ENCODE assay signal across 8 mouse cellular contexts in genomic region chr10:7680731-7681301, GRCm38 (mm10). TPM values are rescaled to one million over a fixed set of nuclear protein-coding genes. Genes with fewer than 3 reads are reported as not detected.
DNase-seq lines count a peak whose midpoint lies in the region; ATAC-seq and TF ChIP-seq lines count a peak whose summit lies in the region.

Gene Pcmt1 (minus strand): TSS chr10:7681136.
Gene Lats1 (plus strand): TSS chr10:7681214.

- peak; percentile 94 for DNase-seq in gastrocnemius, adult 2 months
- peak; percentile 90 to 93 for DNase-seq in left cerebral cortex, adult 18-20 months (ENCODE audit: low spot score in 2 of 2)
- DNase-seq in lung, postnatal 4 days: peak; percentile 91
- DNase-seq in retina, postnatal 1 day: peak; percentile 92
- DNase-seq in thymus, postnatal 4 days: peak; percentile 94

- H3K9me3 ChIP-seq in hindbrain, embryonic 16.5 days (ENCODE audit: control insufficient read depth, low read length): no peaks in the 10 kb centered on the region

- WGBS in hindbrain, embryonic 16.5 days: under 1% methylated on average over 49 of the region's 65 CpGs

- peak within 1 kb of the TSS; percentile 92 for H3K4me2 ChIP-seq in hindbrain, embryonic 16.5 days (ENCODE audit: low read length)

- TF ChIP-seq CTCF in gastrocnemius, adult 2 months (IDR thresholded peaks at IDR 0.05): no peak

- intact Hi-C loops in gastrocnemius, adult 2 months (cut with DNase I): loop anchor here (2.0 to 5.0 kb wide), 2 partner anchors 14 to 96 kb away; partner anchors contain the start of gene Nup43

- peak within 1 kb of the TSS; percentile 83 for H3K4me3 ChIP-seq in gastrocnemius, adult 2 months
- H3K4me3 ChIP-seq in hindbrain, embryonic 16.5 days (ENCODE audit: low read length): peak within 1 kb of the TSS; percentile 92

- H3K36me3 ChIP-seq in hindbrain, embryonic 16.5 days (ENCODE audit: control insufficient read depth, insufficient read depth, low read length): peaks cover 12% of the 10 kb centered on the region

- peak; percentile 81 for ATAC-seq in activated CD4-positive, CD25-positive, alpha-beta regulatory T cell, adult 4 months
- ATAC-seq in common myeloid progenitor, adult 5-6 weeks (replicated peaks; ENCODE audit: low read depth, poor library complexity, severe bottlenecking): peak; percentile 64
- ATAC-seq in hindbrain, embryonic 16.5 days: peak; percentile 90

- no peaks in the 10 kb centered on the region for H3K27me3 ChIP-seq in hindbrain, embryonic 16.5 days (replicated peaks; ENCODE audit: control insufficient read depth, insufficient read depth, low read length)

- H3K4me1 ChIP-seq in hindbrain, embryonic 16.5 days (ENCODE audit: control insufficient read depth, insufficient read depth, low read depth, low read length): peaks cover 39% of the 10 kb centered on the region

- peak within 1 kb of the TSS; percentile 99 for H3K9ac ChIP-seq in hindbrain, embryonic 16.5 days (ENCODE audit: low read depth, low read length)

- peak within 1 kb of the TSS; percentile 98 for H3K27ac ChIP-seq in gastrocnemius, adult 2 months
- H3K27ac ChIP-seq in hindbrain, embryonic 16.5 days (ENCODE audit: low read depth, low read length): peak within 1 kb of the TSS; percentile 98

RNA-seq across cellular contexts. Expression of gene Pcmt1, which starts in this region (rescaled TPM):
- polyA plus RNA-seq in activated CD4-positive, CD25-positive, alpha-beta regulatory T cell, adult 4 months (2017; shearing (Covaris generic)): 100 to 1,000 TPM; 109 to 123 TPM
- total RNA-seq in common myeloid progenitor, adult 5-6 weeks (2017): 72.8 and 75.1 TPM in 2 replicates
- 100 to 1,000 TPM; 102 to 110 TPM for total RNA-seq in gastrocnemius, adult 2 months (2021)
- 189 and 209 TPM in 2 replicates for polyA plus RNA-seq in hindbrain, embryonic 16.5 days (2015; fragmentation: Nextera tagmentation; extraction: Ambion mirVana)
- total RNA-seq in left cerebral cortex, adult 18-20 months (2021): 100 to 1,000 TPM; 197 to 208 TPM

RNA-seq across cellular contexts. Expression of gene Lats1, which starts in this region (rescaled TPM):
- polyA plus RNA-seq in activated CD4-positive, CD25-positive, alpha-beta regulatory T cell, adult 4 months (2017; shearing (Covaris generic)): 1 to 10 TPM; 6.9 to 7.0 TPM
- total RNA-seq in common myeloid progenitor, adult 5-6 weeks (2017): 17.5 and 19.8 TPM in 2 replicates
- total RNA-seq in gastrocnemius, adult 2 months (2021): 10 to 100 TPM; 11.8 to 11.9 TPM
- 7.6 and 9.2 TPM in 2 replicates for polyA plus RNA-seq in hindbrain, embryonic 16.5 days (2015; fragmentation: Nextera tagmentation; extraction: Ambion mirVana)
- 10 to 100 TPM; 30.2 to 32.8 TPM for total RNA-seq in left cerebral cortex, adult 18-20 months (2021)

Comparison
In these comparisons a context has a peak if more than half of its experiments do, and no peak if none do; other contexts are left out.
1. Peak in every context shown above with its lines: DNase-seq, ATAC-seq, H3K4me3 ChIP-seq and H3K27ac ChIP-seq.